Mouse (Mus musculus) stomach, embryonic 16.5 days (tissue): ENCODE measurements around the gene Nmrk1. TPM values are rescaled to one million over a fixed set of nuclear protein-coding genes. Genes with fewer than 3 reads are reported as not detected.

Experiments
- ATAC-seq: fragments of 200-750 bp; cut with Nextera tagmentation; 2 replicates; pipeline ENCODE4 v1.8.0; 2017; ENCODE audit warnings: moderate number of reproducible peaks, moderate TSS enrichment; ENCODE audit not compliant: insufficient read depth, low FRiP score
- H3K27ac ChIP-seq: fragments of 300-500 bp; sonication (generic); 2 replicates; pipeline ENCODE4 v1.5.1; 2014; ENCODE audit warnings: low read length
- H3K27me3 ChIP-seq: fragments of 300-500 bp; sonication (generic); 2 replicates; pipeline ENCODE4 v1.6.1; 2014; ENCODE audit warnings: low read length, control low read depth, mixed read lengths; ENCODE audit not compliant: control insufficient read depth, insufficient read depth
- H3K36me3 ChIP-seq: fragments of 300-500 bp; sonication (generic); 2 replicates; pipeline ENCODE4 v1.6.1; 2014; ENCODE audit warnings: low read length; ENCODE audit not compliant: control insufficient read depth, insufficient read depth
- H3K4me1 ChIP-seq: fragments of 300-500 bp; sonication (generic); 2 replicates; pipeline ENCODE4 v1.6.1; 2014; ENCODE audit warnings: low read length, control low read depth, mixed read lengths; ENCODE audit not compliant: control insufficient read depth, insufficient read depth
- H3K4me2 ChIP-seq: fragments of 300-500 bp; sonication (generic); 2 replicates; pipeline ENCODE4 v1.6.1; 2014; ENCODE audit warnings: low read depth, low read length, mixed read lengths
- H3K4me3 ChIP-seq: fragments of 300-500 bp; sonication (generic); replicated peaks from 2 replicates; pipeline ENCODE4 v1.5.1; 2014; ENCODE audit warnings: mild to moderate bottlenecking, low read length
- H3K9ac ChIP-seq: fragments of 300-500 bp; sonication (generic); 2 replicates; pipeline ENCODE4 v1.6.1; 2014; ENCODE audit warnings: low read length
- H3K9me3 ChIP-seq: fragments of 300-500 bp; sonication (generic); replicated peaks from 2 replicates; pipeline ENCODE4 v1.6.1; 2016; ENCODE audit warnings: low read length, control low read depth; ENCODE audit not compliant: control insufficient read depth
- WGBS: fragments of 180-500 bp; shearing (Covaris S2); extraction: QIAGEN DNeasy Blood & Tissue Kit; methylation state at CpG from one replicate; pipeline ENCODE4 v1.1.7; 2014; 5-methylcytosine and 5-hydroxymethylcytosine counted together
- polyA plus RNA-seq: library from polyadenylated mRNA; unstranded; fragments of >200 nt; fragmentation: Nextera tagmentation; extraction: Ambion mirVana; gene quantifications from 2 replicates; pipeline ENCODE4 v1.2.1, GENCODE M21; 2015

Gene Nmrk1
- polyA plus RNA-seq, 1 experiment from 2014 or later: 14.9 TPM

DNA sequence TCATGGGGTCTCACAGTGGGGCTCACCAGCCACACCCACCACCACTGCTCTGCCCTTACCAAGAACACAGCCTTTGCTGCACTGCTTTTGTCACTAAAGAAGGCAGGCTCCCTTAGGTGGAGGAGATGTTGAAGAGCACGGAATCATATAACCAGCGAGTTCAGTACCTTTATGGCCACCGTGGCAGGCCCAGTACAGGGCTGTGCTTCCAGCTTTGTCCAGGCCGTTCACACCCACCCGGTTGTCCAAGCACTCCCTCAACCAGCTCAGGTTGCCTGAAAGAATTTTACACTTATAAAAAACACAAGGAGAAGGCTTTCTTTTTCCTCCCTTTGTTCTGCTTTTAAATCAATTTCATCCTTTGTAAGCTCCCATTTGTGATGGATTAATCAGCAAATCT is 41.5 kb upstream of the Nmrk1 start:
- H3K36me3 ChIP-seq: no peaks in the 10 kb centered on the region; the same call in 1 of the 2 replicates
- no peaks in the 10 kb centered on the region for H3K4me1 ChIP-seq
- no peak overlapping the region for H3K27ac ChIP-seq
- no peak for ATAC-seq
- no peak overlapping the region for H3K4me2 ChIP-seq
- H3K9me3 ChIP-seq: no peaks in the 10 kb centered on the region
- WGBS: 49% methylated on average over 5 of the region's 5 CpGs
- H3K4me3 ChIP-seq: no peak overlapping the region
- H3K9ac ChIP-seq: no peak overlapping the region
- H3K27me3 ChIP-seq: no peaks in the 10 kb centered on the region

GRCm38 (mm10) chr19:18590942-18591354 is 40.8 kb upstream of the Nmrk1 start:
- Histone ChIP-seq H3K9ac (no peak overlapping the region), H3K4me1 (no peaks in the 10 kb centered on the region), H3K36me3 (no peaks in the 10 kb centered on the region), H3K27me3 (no peaks in the 10 kb centered on the region), H3K4me3 (no peak overlapping the region), H3K9me3 (no peaks in the 10 kb centered on the region), H3K4me2 (no peak overlapping the region), H3K27ac (no peak overlapping the region)
- 52% methylated on average over 5 of the region's 5 CpGs for WGBS
- no peak for ATAC-seq

DNA sequence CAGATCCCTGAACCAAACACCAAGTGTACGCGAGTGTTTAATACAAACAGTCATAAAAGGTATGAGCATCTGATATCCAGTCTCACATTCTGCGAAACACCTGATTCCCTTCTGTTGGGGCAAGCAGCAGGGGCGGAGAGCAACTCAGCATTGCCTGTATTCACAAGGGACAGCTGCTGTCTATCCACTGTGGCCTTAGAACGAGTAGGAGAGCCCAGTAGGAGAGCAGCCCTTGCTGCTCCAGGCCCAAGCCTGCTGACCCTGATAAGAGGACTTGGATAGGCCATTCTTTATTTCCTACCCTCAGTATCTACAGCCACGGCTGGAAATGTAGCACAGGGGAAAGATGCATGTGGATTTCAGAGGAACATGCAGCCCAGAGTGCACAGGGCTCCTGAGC is 38.8 kb upstream of the Nmrk1 start:
- H3K27ac ChIP-seq: no peak overlapping the region
- no peak overlapping the region for H3K9ac ChIP-seq
- H3K27me3 ChIP-seq: no peaks in the 10 kb centered on the region
- no peaks in the 10 kb centered on the region for H3K4me1 ChIP-seq
- ATAC-seq: no peak
- no peak overlapping the region for H3K4me2 ChIP-seq
- 69% methylated on average over 6 of the region's 6 CpGs for WGBS
- no peaks in the 10 kb centered on the region for H3K9me3 ChIP-seq
- H3K4me3 ChIP-seq: no peak overlapping the region
- no peaks in the 10 kb centered on the region for H3K36me3 ChIP-seq

- no peaks in the 10 kb centered on the region for H3K27me3 ChIP-seq
- no peaks in the 10 kb centered on the region for H3K36me3 ChIP-seq
- WGBS: 65% methylated on average over 10 of the region's 10 CpGs
- H3K4me1 ChIP-seq: no peaks in the 10 kb centered on the region
- H3K9ac ChIP-seq: no peak overlapping the region
- no peak overlapping the region for H3K27ac ChIP-seq
- H3K9me3 ChIP-seq: no peaks in the 10 kb centered on the region
- ATAC-seq: no peak
- no peak overlapping the region for H3K4me3 ChIP-seq
- H3K4me2 ChIP-seq: no peak overlapping the region
Measured at GRCm38 (mm10) chr19:18593722-18594121, 38.0 kb upstream of the Nmrk1 start.

DNA sequence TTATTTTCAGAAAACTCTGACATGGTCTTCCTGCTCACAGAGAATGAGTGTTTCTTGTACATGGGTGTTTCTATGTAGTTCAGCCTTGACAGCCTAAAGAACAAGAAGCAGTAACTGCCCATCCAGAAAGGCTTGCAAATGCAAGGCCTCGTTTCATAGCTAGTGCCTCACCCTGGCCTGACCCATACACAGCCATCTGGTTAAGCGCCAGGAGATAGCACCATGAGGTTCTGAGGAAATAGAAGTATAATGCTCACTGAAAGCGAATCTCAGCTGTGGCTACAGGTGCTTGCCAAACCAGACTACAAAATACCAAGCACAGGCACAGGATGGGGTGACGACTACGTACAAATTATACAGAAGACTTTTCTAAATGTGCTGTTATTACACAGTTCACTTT is 34.9 kb upstream of the Nmrk1 start:
- Histone ChIP-seq H3K9me3 (no peaks in the 10 kb centered on the region), H3K36me3 (no peaks in the 10 kb centered on the region), H3K27me3 (no peaks in the 10 kb centered on the region), H3K9ac (no peak overlapping the region), H3K4me3 (no peak overlapping the region), H3K4me1 (no peaks in the 10 kb centered on the region), H3K4me2 (no peak overlapping the region), H3K27ac (no peak overlapping the region)
- WGBS: 79% methylated on average over 5 of the region's 5 CpGs
- ATAC-seq: no peak

- H3K4me3 ChIP-seq: no peak overlapping the region
- H3K4me2 ChIP-seq: no peak overlapping the region
- no peaks in the 10 kb centered on the region for H3K27me3 ChIP-seq
- no peak overlapping the region for H3K9ac ChIP-seq
- no peaks in the 10 kb centered on the region for H3K36me3 ChIP-seq
- H3K9me3 ChIP-seq: no peaks in the 10 kb centered on the region
- H3K27ac ChIP-seq: no peak overlapping the region
- H3K4me1 ChIP-seq: no peaks in the 10 kb centered on the region
- WGBS: 73% methylated on average over 6 of the region's 6 CpGs
- no peak for ATAC-seq
Measured at GRCm38 (mm10) chr19:18597772-18598171, 34.0 kb upstream of the Nmrk1 start.

- Histone ChIP-seq H3K9ac (no peak overlapping the region), H3K27me3 (no peaks in the 10 kb centered on the region), H3K4me1 (no peaks in the 10 kb centered on the region), H3K4me3 (no peak overlapping the region), H3K4me2 (no peak overlapping the region), H3K36me3 (no peaks in the 10 kb centered on the region), H3K9me3 (no peaks in the 10 kb centered on the region), H3K27ac (no peak overlapping the region)
- no peak for ATAC-seq
- WGBS: 79% methylated on average over 3 of the region's 3 CpGs
Measured at GRCm38 (mm10) chr19:18598265-18598926, 33.4 kb upstream of the Nmrk1 start.

DNA sequence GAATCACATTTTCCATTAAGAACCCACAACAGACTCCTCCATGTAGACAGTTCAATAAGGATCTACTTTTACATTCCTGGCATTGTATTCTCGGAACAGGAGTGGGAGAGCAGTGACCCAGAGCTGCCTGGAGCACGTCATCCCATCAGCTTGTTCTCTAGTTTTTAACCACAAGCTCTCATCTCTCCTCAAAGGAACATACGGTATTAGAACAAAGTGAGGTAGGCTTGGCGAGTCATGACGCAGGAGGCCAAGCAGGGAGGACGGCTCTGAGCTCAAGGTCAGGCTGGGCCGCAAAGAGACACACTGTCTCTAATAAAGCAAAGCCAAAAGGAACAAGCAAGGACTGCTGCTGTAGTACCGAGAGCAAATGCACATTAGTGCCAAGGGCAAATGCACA is 32.7 kb upstream of the Nmrk1 start:
- no peaks in the 10 kb centered on the region for H3K4me1 ChIP-seq
- H3K27ac ChIP-seq: no peak overlapping the region
- H3K9ac ChIP-seq: no peak overlapping the region
- no peak for ATAC-seq
- no peaks in the 10 kb centered on the region for H3K36me3 ChIP-seq
- no peaks in the 10 kb centered on the region for H3K27me3 ChIP-seq
- no peak overlapping the region for H3K4me2 ChIP-seq
- WGBS: 76% methylated on average over 8 of the region's 8 CpGs
- no peaks in the 10 kb centered on the region for H3K9me3 ChIP-seq
- no peak overlapping the region for H3K4me3 ChIP-seq

GRCm38 (mm10) chr19:18599650-18600049 is 32.1 kb upstream of the Nmrk1 start:
- Histone ChIP-seq H3K27me3 (no peaks in the 10 kb centered on the region), H3K9me3 (no peaks in the 10 kb centered on the region), H3K9ac (no peak overlapping the region), H3K4me1 (no peaks in the 10 kb centered on the region), H3K27ac (no peak overlapping the region), H3K4me3 (no peak overlapping the region), H3K36me3 (no peaks in the 10 kb centered on the region), H3K4me2 (no peak overlapping the region)
- WGBS: 84% methylated on average over 5 of the region's 5 CpGs
- ATAC-seq: no peak
